Mouse (Mus musculus): ENCODE data around the gene Itpripl1.
"Not testable (repeated sequence)": the region's sequence is repeated elsewhere in the genome, so short reads cannot be mapped to it uniquely, and the experiment has no call there.

The Itpripl1 gene

DNA sequence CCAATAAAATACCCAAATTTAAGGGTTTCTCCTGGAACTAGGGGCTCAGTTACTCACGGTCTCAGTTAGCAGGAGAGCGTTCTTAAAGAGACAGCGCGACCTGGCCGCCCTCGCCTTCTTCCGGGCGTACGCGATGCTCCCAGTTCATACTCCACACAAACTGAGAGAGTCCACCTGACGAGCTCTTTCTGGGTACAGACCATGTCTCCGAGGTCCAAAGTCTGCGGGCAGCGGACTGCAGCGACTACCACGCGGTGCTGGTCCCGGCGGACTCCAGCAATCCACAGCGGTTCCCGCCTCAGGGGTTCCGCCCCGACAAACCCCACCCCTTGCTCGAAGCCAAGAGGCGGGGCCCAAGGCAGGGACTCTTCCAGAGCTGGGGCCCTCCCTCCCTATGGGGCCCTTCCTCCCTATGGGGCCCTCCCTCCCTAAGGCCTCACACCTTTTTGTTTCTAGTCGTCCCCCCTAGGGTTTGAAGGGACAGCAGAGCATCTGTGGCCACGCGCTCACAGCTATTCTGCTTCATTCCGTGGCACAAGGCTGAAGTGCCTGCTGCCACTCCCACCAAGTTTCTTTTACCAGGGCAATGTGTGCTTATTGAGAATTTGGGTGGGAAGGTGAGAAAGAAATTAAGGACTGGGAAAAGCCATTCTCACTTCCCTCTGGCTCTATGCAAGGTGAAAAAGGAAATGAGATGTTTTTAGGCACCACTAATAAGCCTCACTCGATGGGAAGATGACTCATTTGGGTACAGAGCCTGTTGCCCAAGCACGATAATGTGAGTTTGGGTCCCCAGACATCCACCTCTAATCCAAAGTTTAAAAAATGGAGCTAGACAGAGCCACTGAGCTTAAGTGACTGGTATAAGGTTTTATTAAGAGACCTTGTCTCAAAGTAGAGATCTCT is at the start of gene Itpripl1:
TSS of gene Itpripl1 (minus strand) at position 285 of the 906 bp plus-strand sequence.
- in situ Hi-C loops (cut with MboI, MseI), result no loop called here

DNA sequence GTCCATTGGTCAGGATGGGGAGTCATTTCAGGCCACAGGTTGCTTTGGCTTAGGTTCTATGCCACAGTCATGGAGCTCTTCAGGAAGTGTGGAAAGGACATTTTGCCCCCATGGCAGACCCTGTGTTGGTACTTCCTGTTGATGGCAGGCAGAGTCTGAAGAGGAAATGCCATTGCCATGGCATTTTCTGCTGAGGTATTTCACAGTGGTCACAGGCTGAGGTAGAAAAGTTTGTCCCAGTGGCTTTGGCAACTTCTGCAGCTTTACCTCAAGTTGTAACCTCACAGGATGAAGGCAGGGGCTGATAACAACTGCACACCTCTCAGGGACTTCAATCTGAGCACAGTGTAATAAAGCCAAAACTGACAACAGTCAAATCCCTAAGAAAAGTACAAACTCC is 46.3 kb upstream of the Itpripl1 start:
- in situ Hi-C loops (cut with MboI, MseI), result no loop called here

DNA sequence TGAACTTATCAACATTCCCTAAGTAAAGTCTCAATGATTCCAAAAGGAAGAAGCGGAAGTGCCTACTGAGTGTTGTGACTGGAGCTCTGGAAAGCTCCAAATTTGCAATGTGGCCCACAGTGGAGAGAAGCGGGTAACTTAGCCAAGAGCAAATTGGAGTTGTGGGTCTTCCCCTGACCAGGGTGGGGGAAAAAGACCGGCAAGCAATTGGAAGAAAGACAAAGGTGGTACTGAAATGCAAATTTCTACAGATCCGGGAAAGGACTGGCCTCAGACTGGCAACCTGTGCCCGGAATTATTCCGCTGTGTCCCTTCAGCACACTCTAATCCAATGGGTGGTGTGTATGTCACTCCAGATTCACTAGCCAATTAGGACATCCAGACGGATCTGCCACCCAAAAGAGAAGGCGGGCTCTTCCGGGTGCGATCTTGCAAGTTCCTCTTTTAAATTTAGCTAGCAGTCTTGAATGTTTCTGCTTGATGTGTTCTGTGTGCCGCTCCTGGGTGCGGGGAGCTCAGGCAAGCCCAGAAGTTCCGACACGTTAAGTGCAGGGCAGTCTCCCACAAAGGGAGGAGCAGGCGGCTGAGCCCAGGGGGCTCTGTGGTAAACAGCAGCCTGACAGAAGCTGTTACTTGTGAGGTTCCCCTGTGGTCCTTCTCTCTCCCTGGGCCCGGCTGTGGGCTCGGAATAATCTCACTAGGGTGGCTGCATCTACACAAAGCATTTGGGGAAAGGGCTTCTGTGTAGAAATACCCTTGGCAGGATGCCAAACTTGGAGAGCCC is 39.5 kb upstream of the Itpripl1 start:
- in situ Hi-C loops (cut with MboI, MseI), result no loop called here

DNA sequence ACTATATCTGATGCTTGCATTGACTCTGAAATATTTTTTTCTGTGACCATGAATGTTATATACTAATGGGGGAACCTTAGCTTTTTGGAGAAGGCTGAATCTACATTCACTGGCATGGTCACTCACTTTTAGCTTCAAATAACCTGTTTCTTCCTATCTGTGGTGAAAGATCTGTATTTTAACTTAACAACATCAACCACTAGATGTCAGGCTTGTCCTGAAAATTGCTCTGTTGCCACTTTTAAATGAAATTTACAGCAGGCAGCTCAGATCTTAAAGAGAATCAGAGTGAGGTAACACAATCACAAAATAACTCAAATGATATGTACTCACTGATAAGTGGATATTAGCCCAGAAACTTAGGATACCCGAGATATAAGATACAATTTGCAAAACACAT is 23.0 kb upstream of the Itpripl1 start:
- in situ Hi-C loops (cut with MboI, MseI), result loop anchor here (5.0 kb wide), 1 partner anchor 36 kb away; no protein-coding TSS in a partner anchor

DNA sequence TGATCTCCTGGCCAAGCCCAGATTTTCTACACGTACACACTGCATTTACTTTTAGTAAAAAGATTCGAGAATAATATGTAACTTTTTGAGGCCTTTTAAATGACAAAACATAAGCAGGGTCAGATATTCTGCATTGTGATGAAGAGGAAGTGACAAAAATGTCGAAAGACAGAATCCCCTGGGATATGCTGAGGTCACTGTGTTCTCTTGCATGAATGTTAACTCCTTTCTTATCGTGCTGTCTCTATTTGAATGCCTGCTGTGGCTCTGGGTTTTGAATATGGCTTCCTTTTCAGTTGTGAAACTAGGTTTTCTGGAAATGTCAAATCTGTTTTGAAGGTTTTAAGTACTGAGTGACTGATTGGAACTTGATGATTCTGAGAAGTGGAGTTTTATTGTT is 22.4 kb upstream of the Itpripl1 start:
- in situ Hi-C loops (cut with MboI, MseI), result loop anchor here (5.0 kb wide), 1 partner anchor 37 kb away; no protein-coding TSS in a partner anchor

DNA sequence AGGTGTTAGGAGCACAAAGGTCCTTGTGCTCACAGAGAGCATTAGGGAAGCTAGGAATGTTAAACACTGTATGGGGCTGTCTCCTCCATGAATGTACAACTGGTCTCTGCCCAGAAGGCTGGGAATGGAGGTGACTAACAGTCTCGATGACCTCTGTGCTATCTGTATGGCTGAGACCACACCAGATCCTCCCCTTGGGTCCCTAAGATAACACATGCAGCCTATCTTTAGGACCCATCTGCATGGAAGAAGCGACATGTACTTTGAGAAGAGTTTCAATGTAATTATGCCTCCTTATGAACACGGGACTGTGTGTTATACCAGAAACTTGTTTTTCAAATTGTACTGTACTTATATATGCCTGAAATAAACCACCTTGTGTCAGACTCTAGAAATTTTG is 2.5 kb upstream of the Itpripl1 start:
- in situ Hi-C loops (cut with MboI, MseI), result no loop called here

DNA sequence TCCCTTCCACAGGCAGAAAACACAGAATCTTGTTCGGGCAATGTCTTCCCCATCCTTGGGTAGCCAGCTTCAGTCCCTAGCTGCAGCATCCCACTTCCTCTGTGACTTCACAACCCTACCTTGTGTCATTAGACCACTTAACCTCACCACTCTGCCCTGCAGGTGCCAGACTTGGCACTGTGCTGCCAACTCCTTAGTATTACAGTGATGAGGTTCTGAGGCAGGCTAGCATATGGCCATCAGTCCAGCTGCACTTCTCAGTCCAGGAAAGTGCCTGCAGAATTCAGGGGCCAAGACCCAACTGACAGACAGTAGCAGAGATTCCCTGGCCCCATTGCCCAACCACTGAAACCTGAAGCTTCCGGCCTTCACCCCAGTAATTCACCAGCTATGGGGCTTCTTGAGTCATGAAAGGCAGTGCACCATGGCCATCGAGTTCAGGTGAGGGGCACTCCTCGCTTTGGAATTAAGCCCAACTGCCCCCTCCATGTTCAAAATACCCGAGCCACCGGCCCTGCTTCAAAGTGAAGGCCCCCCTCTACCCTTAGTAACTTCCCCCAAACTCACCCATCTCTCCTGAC is 575 bp downstream of the Itpripl1 start:
- in situ Hi-C loops (cut with MboI, MseI), result no loop called here

DNA sequence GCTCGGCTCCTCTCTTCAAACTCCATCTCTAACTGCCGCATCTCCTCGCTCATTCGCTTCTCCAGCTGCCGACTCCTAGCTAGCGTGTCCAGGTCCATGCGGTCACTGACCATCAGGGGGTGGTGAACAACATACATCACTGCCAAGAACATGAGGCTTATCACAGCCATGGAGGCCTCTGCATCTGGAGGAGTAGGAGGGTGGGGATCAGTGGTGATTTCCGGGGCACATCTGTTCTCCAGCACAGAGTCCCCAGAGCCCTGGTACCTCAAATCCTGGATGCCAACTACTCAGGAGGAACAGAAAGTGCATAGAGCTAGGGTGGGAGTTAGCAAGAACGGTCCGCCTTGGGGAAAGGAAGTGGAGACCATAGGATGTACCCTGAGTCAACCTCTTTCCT is 1.2 kb downstream of the Itpripl1 start:
- in situ Hi-C loops (cut with MboI, MseI), result no loop called here

DNA sequence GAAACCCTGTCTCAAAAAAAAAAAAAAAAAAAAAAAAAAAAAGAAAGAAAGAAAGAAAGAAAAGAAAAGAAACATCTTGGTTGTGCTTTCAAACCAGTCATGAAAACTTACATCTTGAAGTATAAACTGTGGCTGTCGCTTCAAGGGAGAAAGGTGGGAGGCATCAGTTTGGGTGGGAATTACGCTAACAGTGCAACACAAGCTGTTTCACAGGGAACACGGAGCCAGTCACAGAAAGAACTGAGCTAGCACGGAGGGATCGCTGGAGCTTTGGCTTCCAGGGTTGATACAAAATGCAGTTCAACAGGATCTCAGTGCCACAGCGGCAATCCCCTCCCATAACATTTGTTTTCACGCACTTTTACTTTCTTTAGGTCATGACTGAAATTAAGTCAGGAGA is 3.2 kb downstream of the Itpripl1 start:
- in situ Hi-C loops (cut with MboI, MseI), result no loop called here

DNA sequence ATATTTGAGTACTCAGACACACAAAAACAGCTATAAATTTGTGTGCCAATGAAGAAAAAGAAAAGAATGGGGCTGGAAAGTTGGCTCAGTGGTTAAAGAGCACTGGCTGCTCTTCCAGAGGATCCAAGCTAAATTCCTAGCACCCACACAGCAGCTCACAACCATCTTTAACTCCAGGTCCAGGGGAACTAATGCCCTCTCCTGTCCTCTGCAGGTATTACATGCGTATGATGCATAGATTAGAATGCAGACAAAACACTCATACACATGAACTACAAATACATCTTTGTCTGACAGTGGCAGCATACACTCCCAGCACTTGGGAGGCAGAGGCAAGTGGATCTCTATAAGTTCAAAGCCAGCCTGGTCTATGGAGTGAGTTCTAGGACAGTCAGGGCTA is 3.6 kb downstream of the Itpripl1 start:
- in situ Hi-C loops (cut with MboI, MseI), result no loop called here

DNA sequence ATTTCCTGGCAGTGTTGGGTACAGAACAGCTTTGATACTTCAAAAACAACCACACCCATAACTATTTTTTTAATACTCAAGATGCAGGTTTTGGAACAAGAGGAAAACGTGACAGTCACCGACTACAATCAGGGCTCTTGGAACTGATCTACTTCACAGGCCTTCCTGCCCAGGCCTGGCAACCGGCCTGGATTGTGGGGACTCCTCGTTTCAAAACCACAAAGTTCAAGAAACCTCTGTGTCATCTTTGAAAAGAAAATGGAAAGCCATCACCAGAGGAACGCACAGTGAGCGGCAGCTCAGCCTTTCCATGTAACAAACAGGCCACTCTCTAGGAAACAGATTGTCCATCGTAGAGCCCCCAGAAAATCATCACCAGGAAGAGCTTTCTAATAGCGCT is 4.1 kb downstream of the Itpripl1 start:
- in situ Hi-C loops (cut with MboI, MseI), result no loop called here

DNA sequence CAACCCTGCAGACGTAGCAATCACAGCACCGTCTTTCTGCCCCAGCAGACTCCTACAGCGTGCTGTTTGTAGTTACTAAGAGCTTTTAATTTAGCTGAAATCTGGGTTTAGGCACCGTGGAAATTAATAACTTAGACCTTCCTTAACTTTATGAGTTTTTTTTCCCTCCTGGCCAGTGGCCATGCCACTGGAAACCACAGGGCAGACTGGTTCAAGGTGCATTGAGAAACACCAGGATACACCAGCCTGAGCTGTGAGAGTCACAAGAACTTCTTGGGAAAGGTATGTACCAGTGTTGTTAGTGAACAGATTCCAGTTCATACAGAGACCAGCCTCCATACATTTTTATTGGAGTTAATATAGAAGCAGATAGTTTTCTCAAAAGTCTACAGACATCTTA is 4.8 kb downstream of the Itpripl1 start:
- in situ Hi-C loops (cut with MboI, MseI), result no loop called here

DNA sequence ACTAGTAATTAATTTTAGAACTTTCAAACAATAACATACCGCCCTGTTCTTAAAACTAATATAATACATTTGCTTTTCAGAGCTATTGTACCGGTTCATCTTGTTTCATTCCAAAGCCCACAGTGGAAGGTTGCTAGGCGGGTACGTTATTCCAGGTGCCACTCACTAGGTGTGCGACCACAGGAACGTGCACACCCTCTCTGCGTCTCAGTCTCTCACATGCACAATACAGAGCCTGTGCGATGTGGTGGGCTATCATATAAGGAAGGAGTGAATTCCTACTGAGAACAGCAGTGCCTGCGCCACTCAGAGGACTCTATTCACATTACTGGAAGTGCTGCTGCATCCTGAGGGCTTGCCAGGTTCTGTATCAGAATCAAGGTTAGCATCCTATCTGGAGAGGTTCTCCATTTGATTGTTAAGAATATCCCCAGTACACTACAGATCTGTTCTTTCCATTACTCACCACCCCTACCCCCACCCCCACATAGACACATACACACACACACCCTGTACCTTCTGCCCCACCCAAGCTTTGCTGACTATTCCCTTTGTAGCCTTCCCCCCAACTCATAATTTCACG is 5.3 kb downstream of the Itpripl1 start:
- in situ Hi-C loops (cut with MboI, MseI), result no loop called here

DNA sequence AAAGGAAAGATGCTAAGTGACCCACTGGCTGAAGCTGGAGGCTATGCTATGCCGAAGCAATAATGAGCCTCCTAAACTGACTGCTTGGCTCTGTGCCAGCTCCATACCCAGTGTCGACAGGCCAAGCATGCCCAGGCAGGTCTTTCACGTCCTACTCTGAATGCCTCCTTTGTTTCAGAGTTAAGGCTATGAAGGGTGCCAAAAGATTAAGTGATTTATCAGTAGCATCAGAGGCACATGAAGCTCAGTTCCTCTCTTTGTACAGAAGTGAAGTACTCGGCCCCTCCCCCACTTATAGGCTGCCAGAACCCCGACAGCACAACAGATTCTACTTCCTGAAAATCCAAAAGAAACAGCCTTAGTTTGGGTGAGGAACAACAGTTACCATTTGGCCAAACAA is 6.3 kb downstream of the Itpripl1 start:
- in situ Hi-C loops (cut with MboI, MseI), result no loop called here

DNA sequence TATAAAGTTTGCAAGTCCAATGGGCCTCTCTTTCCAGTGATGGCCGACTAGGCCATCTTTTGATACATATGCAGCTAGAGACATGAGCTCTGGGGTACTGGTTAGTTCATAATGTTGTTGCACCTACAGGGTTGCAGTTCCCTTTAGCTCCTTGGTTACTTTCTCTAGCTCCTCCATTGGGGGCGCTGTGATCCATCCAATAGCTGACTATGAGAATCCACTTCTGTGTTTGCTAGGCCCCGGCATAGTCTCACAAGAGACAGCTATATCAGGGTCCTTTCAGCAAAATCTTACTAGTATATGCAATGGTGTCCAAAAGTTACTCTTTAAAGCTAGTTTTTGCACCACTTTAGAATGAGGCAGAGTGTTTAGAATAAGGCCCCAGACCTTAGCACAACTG is 8.0 kb downstream of the Itpripl1 start:
- in situ Hi-C loops (cut with MboI, MseI), result not testable (repeated sequence)

DNA sequence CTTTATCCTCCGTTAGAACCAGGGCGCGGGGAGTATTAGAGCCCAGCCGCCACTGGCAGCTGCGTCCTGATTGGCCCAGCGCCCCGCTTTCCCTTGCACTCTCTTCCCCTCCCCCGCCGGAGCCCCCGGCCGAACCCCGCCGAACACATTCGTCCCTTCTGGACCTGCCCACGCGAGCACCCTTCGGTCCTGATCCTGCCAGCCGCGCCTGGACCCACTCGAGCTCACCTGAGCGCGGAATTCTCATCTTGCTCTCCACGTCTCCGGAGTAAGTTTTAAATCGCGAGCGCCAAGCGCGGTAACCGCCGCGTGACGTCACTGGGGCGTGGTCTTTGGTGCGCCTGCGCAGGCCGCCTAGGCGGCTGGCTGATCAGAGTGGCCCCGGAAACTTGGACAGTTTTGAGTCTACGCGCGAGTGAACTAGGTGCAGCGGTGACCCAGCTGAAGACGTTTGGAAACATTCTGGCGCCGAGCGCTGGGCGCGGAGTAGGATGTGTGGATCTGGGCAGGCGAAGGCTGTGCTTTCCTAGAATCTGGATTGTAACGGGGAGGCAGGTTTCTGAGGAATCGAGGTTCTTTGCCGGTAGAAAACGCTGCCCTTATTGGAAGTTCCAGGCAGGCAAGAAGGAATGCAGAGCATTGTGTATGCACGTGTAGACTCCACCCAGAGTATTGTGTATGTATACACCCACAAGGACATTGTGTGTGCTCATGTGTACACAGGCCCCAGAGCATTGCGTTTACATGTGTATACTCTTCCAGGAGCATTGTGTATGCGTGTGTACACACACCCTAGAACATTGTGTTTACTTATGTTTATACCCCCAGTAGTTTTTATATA is 9.4 kb downstream of the Itpripl1 start, which contains the start of gene Ncaph:
TSS of gene Ncaph (minus strand) at position 334 of the 841 bp plus-strand sequence.
- in situ Hi-C loops (cut with MboI, MseI), result no loop called here

DNA sequence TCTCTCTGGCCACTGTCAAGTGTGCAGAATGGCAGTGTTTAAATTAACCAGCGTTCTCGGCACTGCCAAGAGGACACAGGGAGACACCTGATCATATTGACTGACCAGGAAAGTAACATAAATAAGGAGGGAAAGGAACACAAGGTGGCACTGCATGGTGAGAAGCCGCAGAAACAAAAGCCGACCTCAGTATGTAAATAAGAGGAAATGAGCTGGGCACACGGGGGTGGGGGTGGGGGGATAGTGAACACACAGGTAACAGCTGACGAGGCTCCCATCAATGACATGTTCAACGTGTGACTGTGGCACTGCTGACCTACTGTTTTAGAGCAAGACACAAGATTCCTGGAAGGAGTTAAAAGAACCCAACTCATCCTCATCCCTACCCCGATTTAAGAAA is 11.9 kb downstream of the Itpripl1 start:
- in situ Hi-C loops (cut with MboI, MseI), result no loop called here

DNA sequence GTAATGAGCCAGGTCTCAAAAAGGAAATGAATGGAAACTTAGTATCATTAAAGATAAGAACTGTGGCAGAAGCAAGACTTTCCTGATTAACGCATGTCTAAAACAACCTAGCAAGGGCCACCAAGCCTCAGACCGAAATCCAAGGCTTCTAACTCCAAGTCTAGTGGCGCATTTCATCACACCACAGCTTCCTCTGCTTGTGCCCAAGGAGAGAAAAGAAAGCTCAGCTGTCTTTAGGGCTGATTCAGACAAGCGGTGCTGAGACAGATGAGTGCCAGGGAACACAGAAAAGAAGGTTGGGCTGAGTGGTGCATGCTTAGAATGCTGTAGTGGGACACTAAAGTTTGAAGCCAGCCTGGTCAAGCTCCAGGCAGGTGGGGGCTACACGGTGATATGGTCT is 14.3 kb downstream of the Itpripl1 start:
- in situ Hi-C loops (cut with MboI, MseI), result no loop called here

DNA sequence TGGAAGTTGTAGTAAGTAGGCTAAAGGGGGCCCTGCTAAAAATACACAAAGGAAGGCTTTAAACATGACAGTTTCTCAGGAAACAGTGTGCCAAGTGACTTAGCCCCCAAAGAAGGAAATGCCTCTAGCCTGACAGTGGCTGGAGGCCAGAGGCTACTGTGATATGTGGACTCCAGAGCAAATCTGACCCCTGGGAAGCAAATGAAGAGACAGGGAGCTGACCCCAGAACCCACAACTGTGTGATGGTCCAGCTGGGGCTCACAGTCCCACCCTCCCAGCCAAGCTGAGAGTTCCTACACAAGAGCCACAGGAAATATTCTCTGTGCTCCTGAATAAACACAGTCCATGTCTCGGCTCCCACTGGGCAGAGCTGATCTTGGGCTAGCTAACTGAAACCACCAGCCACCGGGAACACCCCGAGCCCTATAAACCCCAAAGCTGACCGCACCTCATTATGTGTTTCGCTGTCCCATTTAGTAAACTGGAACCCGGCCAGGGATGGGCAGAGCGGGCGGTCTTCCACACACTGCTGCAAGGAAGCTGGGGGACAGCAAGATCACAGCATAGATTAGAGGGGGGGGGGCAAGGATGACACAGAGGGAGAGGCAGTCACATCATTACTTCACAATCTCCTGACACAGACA is 21.5 kb downstream of the Itpripl1 start:
- in situ Hi-C loops (cut with MboI, MseI), result no loop called here

DNA sequence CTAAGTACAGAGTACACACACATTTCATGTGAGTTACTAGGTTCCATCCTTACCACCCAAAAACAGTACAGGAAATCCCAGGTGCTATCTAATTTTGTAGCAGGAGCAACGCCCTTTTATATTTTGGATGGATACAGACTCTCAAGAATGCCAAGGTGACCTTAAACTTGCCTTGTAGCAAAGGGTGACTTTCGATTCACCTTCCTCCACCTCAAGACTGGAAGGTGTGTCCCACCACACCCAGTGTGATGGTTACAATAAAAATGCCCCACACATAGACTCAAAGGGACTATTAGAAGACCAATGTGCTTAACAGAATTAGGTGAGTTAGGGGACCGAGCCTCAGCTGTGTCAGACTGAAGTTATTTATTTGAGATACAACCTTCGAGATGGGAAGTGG is 34.3 kb downstream of the Itpripl1 start:
- in situ Hi-C loops (cut with MboI, MseI), result no loop called here
